Mouse (Mus musculus) stomach, postnatal 0 days (tissue): ENCODE data around the gene Glb1.

ENCODE experiments used
- CTCF ChIP-seq: IDR thresholded peaks from 2 replicates; pipeline ENCODE4 v1.5.1; 2016; ENCODE audit warnings: antibody characterized with exemption, low read depth, mild to moderate bottlenecking, moderate library complexity
- EP300 ChIP-seq: optimal IDR thresholded peaks from 2 replicates; pipeline ENCODE3; 2016; ENCODE audit warnings: antibody characterized with exemption

GRCm38 (mm10) chr9:114465442-114465841 lies 64.6 kb downstream of the Glb1 start:
- TF ChIP-seq CTCF (no peak), EP300 (no peak)
